Comparison of ENCODE assay signal across 14 mouse cellular contexts in the genomic region with DNA sequence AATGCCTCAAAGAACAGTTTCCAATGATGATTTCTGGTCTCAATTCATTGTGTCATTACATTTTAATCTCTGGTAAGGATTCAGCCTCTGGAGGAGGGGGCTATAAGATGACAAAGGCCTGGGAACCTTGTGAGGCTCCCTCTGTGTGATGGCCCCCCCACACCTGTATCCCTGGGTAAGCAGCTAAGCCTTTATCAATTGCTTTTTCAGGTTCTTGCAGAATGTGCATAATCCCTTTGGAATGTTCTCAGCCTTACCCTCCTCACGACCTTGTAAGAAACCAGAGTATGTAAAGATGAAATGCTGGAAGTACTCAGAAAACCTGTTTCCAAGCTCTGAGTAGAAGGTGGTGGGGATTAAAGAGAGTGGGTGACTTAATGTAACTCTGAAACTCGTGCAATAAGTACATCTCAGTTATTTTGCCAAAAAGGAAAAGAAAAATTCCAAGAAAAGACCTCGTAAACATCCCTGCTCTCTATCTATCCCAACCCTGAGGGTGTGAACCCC.
"Had no signal": no experiment of that assay in that cellular context is flagged by ENCODE, and none has a peak within 500 bp of the region (broad histone marks: within the 10 kb centered on the region; RNA-seq: fewer than 3 reads in every experiment).

No protein-coding gene starts in this region.

- H3K27ac ChIP-seq: intestine, embryonic 15.5 days; kidney, embryonic 15.5 days; left cerebral cortex, adult 2 months; liver, embryonic 15.5 days; midbrain, embryonic 15.5 days; neural tube, embryonic 12.5 days had no signal

- H3K4me1 ChIP-seq: intestine, embryonic 15.5 days; liver, embryonic 15.5 days had no signal

- H3K27me3 ChIP-seq: intestine, embryonic 15.5 days; kidney, embryonic 15.5 days; liver, embryonic 15.5 days; midbrain, embryonic 15.5 days; neural tube, embryonic 12.5 days had no signal

- DNase-seq: kidney, adult 18-20 months; kidney, postnatal 14 days; lung, adult 2 months; lung, postnatal 36 days; right cerebral cortex, postnatal 4 days; spleen, adult 18-20 months; thymus, postnatal 36 days had no signal

- H3K36me3 ChIP-seq: intestine, embryonic 15.5 days; kidney, embryonic 15.5 days; liver, embryonic 15.5 days; midbrain, embryonic 15.5 days; neural tube, embryonic 12.5 days had no signal

- H3K4me2 ChIP-seq: intestine, embryonic 15.5 days; kidney, embryonic 15.5 days; liver, embryonic 11.5 days; liver, embryonic 15.5 days; midbrain, embryonic 15.5 days; neural tube, embryonic 12.5 days had no signal

- ATAC-seq: intestine, embryonic 15.5 days; midbrain, embryonic 15.5 days had no signal

- H3K4me3 ChIP-seq: intestine, embryonic 15.5 days; kidney, embryonic 15.5 days; left cerebral cortex, adult 2 months; liver, embryonic 15.5 days; midbrain, embryonic 15.5 days; neural tube, embryonic 12.5 days had no signal

- H3K9me3 ChIP-seq: intestine, embryonic 15.5 days; kidney, embryonic 15.5 days; liver, embryonic 15.5 days; midbrain, embryonic 15.5 days; neural tube, embryonic 12.5 days had no signal

- H3K9ac ChIP-seq: intestine, embryonic 15.5 days; kidney, embryonic 15.5 days; liver, embryonic 15.5 days; midbrain, embryonic 15.5 days; neural tube, embryonic 12.5 days had no signal
